Comparison of ENCODE assay signal across 27 mouse cellular contexts in genomic region chr9:25809562-25809961, GRCm38 (mm10).
"Had no signal": no experiment of that assay in that cellular context is flagged by ENCODE, and none has a peak within 500 bp of the region (broad histone marks: within the 10 kb centered on the region; RNA-seq: fewer than 3 reads in every experiment).

No protein-coding gene starts in this region.

- H3K4me3 ChIP-seq: heart, adult 2 months; heart, embryonic 13.5 days; heart, embryonic 15.5 days; hindbrain, embryonic 13.5 days; hindbrain, embryonic 15.5 days; kidney, embryonic 15.5 days; limb, embryonic 13.5 days; limb, embryonic 15.5 days; liver, embryonic 12.5 days had no signal

- H3K4me1 ChIP-seq: heart, embryonic 13.5 days; heart, embryonic 15.5 days; hindbrain, embryonic 13.5 days; hindbrain, embryonic 15.5 days; kidney, embryonic 15.5 days; limb, embryonic 13.5 days; limb, embryonic 15.5 days; liver, embryonic 12.5 days had no signal

- H3K9me3 ChIP-seq: heart, embryonic 13.5 days; heart, embryonic 15.5 days; hindbrain, embryonic 13.5 days; hindbrain, embryonic 15.5 days; kidney, embryonic 15.5 days; limb, embryonic 15.5 days had no signal

- H3K4me2 ChIP-seq: heart, embryonic 11.5 days; heart, embryonic 13.5 days; heart, embryonic 15.5 days; hindbrain, embryonic 13.5 days; hindbrain, embryonic 15.5 days; kidney, embryonic 15.5 days; limb, embryonic 13.5 days; limb, embryonic 15.5 days; liver, embryonic 12.5 days had no signal

- H3K36me3 ChIP-seq: heart, embryonic 13.5 days; heart, embryonic 15.5 days; hindbrain, embryonic 13.5 days; hindbrain, embryonic 15.5 days; kidney, embryonic 15.5 days; limb, embryonic 13.5 days; limb, embryonic 15.5 days; liver, embryonic 12.5 days had no signal

- H3K27ac ChIP-seq: heart, adult 2 months; heart, embryonic 13.5 days; heart, embryonic 15.5 days; hindbrain, embryonic 13.5 days; hindbrain, embryonic 15.5 days; hindbrain, postnatal 0 days; kidney, embryonic 15.5 days; kidney, postnatal 0 days; limb, embryonic 13.5 days; limb, embryonic 15.5 days; liver, embryonic 12.5 days; liver, embryonic 14.5 days had no signal

- DNase-seq: gastrocnemius, postnatal 14 days; gastrocnemius, postnatal 36 days; heart, adult 11 months; heart, adult 2 months; heart, postnatal 14 days; heart, postnatal 36 days; kidney, adult 11 months; kidney, adult 2 months; kidney, adult 9 months; kidney, postnatal 14 days; kidney, postnatal 36 days; layer of hippocampus, adult 9-11 months; layer of hippocampus, postnatal 36 days; left cerebral cortex, postnatal 4 days had no signal

- ATAC-seq: hindbrain, postnatal 0 days; intestine, embryonic 16.5 days; liver, embryonic 12.5 days had no signal

- H3K9ac ChIP-seq: heart, embryonic 13.5 days; heart, embryonic 15.5 days; hindbrain, embryonic 13.5 days; hindbrain, embryonic 15.5 days; kidney, embryonic 15.5 days; limb, embryonic 13.5 days; limb, embryonic 15.5 days; liver, embryonic 12.5 days; liver, embryonic 14.5 days had no signal

- H3K27me3 ChIP-seq: heart, embryonic 13.5 days; heart, embryonic 15.5 days; hindbrain, embryonic 13.5 days; hindbrain, embryonic 15.5 days; kidney, embryonic 15.5 days; limb, embryonic 13.5 days; limb, embryonic 15.5 days; liver, embryonic 12.5 days had no signal
